Mouse (Mus musculus): ENCODE results near the gene Rpl26. TPM values are rescaled to one million over a fixed set of nuclear protein-coding genes. Genes with fewer than 3 reads are reported as not detected.

The Rpl26 gene
- polyA plus RNA-seq, 1 experiment, result 4,511 TPM

- Histone ChIP-seq H3K27me3 (ENCODE audit: control insufficient read depth, insufficient read depth, low read length, poor library complexity, severe bottlenecking) (no peaks in the 10 kb centered on the region), H3K36me3 (ENCODE audit: control insufficient read depth, insufficient read depth, low read length, poor library complexity, severe bottlenecking) (no peaks in the 10 kb centered on the region)
- no peak for TF ChIP-seq POLR2A (IDR thresholded peaks at IDR 0.05; ENCODE audit: insufficient read depth, low read length)
- TF ChIP-seq EP300 (IDR thresholded peaks at IDR 0.05; ENCODE audit: insufficient read depth, low read depth, low read length), result no peak
- no peak for TF ChIP-seq CTCF (IDR thresholded peaks at IDR 0.05; ENCODE audit: low read depth, low read length)
Measured at GRCm38 (mm10) chr11:68945245-68945644, 43.9 kb downstream of the Rpl26 start.

GRCm38 (mm10) chr11:68946001-68946400 is 44.6 kb downstream of the Rpl26 start:
- H3K27me3 ChIP-seq (ENCODE audit: control insufficient read depth, insufficient read depth, low read length, poor library complexity, severe bottlenecking), result no peaks in the 10 kb centered on the region
- H3K27ac ChIP-seq (ENCODE audit: insufficient read depth, low read length), result no peak overlapping the region
- no peak overlapping the region for H3K4me3 ChIP-seq (ENCODE audit: low read depth, low read length)
- H3K9ac ChIP-seq (ENCODE audit: low read depth, poor library complexity, severe bottlenecking), result no peak overlapping the region
- H3K9me3 ChIP-seq (replicated peaks; ENCODE audit: control insufficient read depth, insufficient read depth, low read length, poor library complexity, severe bottlenecking), result no peaks in the 10 kb centered on the region
- H3K36me3 ChIP-seq (ENCODE audit: control insufficient read depth, insufficient read depth, low read length, poor library complexity, severe bottlenecking), result no peaks in the 10 kb centered on the region
- no peaks in the 10 kb centered on the region for H3K4me1 ChIP-seq (ENCODE audit: control insufficient read depth, insufficient read depth, low read length)
- TF ChIP-seq CTCF (IDR thresholded peaks at IDR 0.05; ENCODE audit: low read depth, low read length) (no peak), EP300 (IDR thresholded peaks at IDR 0.05; ENCODE audit: insufficient read depth, low read depth, low read length) (no peak)

More at GRCm38 (mm10) chr11:68945245-68945644, 43.9 kb downstream of the Rpl26 start:
- H3K9ac ChIP-seq (ENCODE audit: low read depth, poor library complexity, severe bottlenecking), result no peak overlapping the region
- no peaks in the 10 kb centered on the region for H3K9me3 ChIP-seq (replicated peaks; ENCODE audit: control insufficient read depth, insufficient read depth, low read length, poor library complexity, severe bottlenecking)
- H3K4me1 ChIP-seq (ENCODE audit: control insufficient read depth, insufficient read depth, low read length), result peaks cover 2% of the 10 kb centered on the region
- H3K27ac ChIP-seq (ENCODE audit: insufficient read depth, low read length), result no peak overlapping the region
- no peak overlapping the region for H3K4me3 ChIP-seq (ENCODE audit: low read depth, low read length)

GRCm38 (mm10) chr11:68946806-68947440 is 45.5 kb downstream of the Rpl26 start:
- no peak overlapping the region for H3K9ac ChIP-seq (ENCODE audit: low read depth, poor library complexity, severe bottlenecking)
- no peak overlapping the region for H3K27ac ChIP-seq (ENCODE audit: insufficient read depth, low read length)
- no peak overlapping the region for H3K4me3 ChIP-seq (ENCODE audit: low read depth, low read length)
- H3K4me1 ChIP-seq (ENCODE audit: control insufficient read depth, insufficient read depth, low read length), result no peaks in the 10 kb centered on the region
- H3K9me3 ChIP-seq (replicated peaks; ENCODE audit: control insufficient read depth, insufficient read depth, low read length, poor library complexity, severe bottlenecking), result no peaks in the 10 kb centered on the region
- TF ChIP-seq EP300 (IDR thresholded peaks at IDR 0.05; ENCODE audit: insufficient read depth, low read depth, low read length), result no peak
- no peak for TF ChIP-seq POLR2A (IDR thresholded peaks at IDR 0.05; ENCODE audit: insufficient read depth, low read length)
- TF ChIP-seq CTCF (IDR thresholded peaks at IDR 0.05; ENCODE audit: low read depth, low read length), result no peak
- H3K27me3 ChIP-seq (ENCODE audit: control insufficient read depth, insufficient read depth, low read length, poor library complexity, severe bottlenecking), result no peaks in the 10 kb centered on the region
- no peaks in the 10 kb centered on the region for H3K36me3 ChIP-seq (ENCODE audit: control insufficient read depth, insufficient read depth, low read length, poor library complexity, severe bottlenecking)

- TF ChIP-seq POLR2A (IDR thresholded peaks at IDR 0.05; ENCODE audit: insufficient read depth, low read length), result no peak
- TF ChIP-seq CTCF (IDR thresholded peaks at IDR 0.05; ENCODE audit: low read depth, low read length), result no peak
- TF ChIP-seq EP300 (IDR thresholded peaks at IDR 0.05; ENCODE audit: insufficient read depth, low read depth, low read length), result no peak
- Histone ChIP-seq H3K4me3 (ENCODE audit: low read depth, low read length) (0 out of 2 replicates have a peak overlapping the region, but pooled peaks have one; percentile 2), H3K4me1 (ENCODE audit: control insufficient read depth, insufficient read depth, low read length) (no peaks in the 10 kb centered on the region), H3K27me3 (ENCODE audit: control insufficient read depth, insufficient read depth, low read length, poor library complexity, severe bottlenecking) (no peaks in the 10 kb centered on the region), H3K9me3 (replicated peaks; ENCODE audit: control insufficient read depth, insufficient read depth, low read length, poor library complexity, severe bottlenecking) (no peaks in the 10 kb centered on the region), H3K36me3 (ENCODE audit: control insufficient read depth, insufficient read depth, low read length, poor library complexity, severe bottlenecking) (no peaks in the 10 kb centered on the region), H3K27ac (ENCODE audit: insufficient read depth, low read length) (no peak overlapping the region), H3K9ac (ENCODE audit: low read depth, poor library complexity, severe bottlenecking) (no peak overlapping the region)
Measured at GRCm38 (mm10) chr11:68947542-68947993, 46.2 kb downstream of the Rpl26 start.

- Histone ChIP-seq H3K4me3 (ENCODE audit: low read depth, low read length) (peak overlapping the region; percentile 76), H3K9me3 (replicated peaks; ENCODE audit: control insufficient read depth, insufficient read depth, low read length, poor library complexity, severe bottlenecking) (no peaks in the 10 kb centered on the region), H3K4me1 (ENCODE audit: control insufficient read depth, insufficient read depth, low read length) (peaks cover 2% of the 10 kb centered on the region), H3K27me3 (ENCODE audit: control insufficient read depth, insufficient read depth, low read length, poor library complexity, severe bottlenecking) (no peaks in the 10 kb centered on the region), H3K9ac (ENCODE audit: low read depth, poor library complexity, severe bottlenecking) (peak overlapping the region; percentile 27), H3K36me3 (ENCODE audit: control insufficient read depth, insufficient read depth, low read length, poor library complexity, severe bottlenecking) (no peaks in the 10 kb centered on the region), H3K27ac (ENCODE audit: insufficient read depth, low read length) (no peak overlapping the region)
- TF ChIP-seq CTCF (IDR thresholded peaks at IDR 0.05; ENCODE audit: low read depth, low read length) (no peak), POLR2A (IDR thresholded peaks at IDR 0.05; ENCODE audit: insufficient read depth, low read length) (no peak), EP300 (IDR thresholded peaks at IDR 0.05; ENCODE audit: insufficient read depth, low read depth, low read length) (no peak)
Measured at GRCm38 (mm10) chr11:68953903-68954302, 52.5 kb downstream of the Rpl26 start.

- peak overlapping the region; percentile 27 for H3K9ac ChIP-seq (ENCODE audit: low read depth, poor library complexity, severe bottlenecking)
- no peaks in the 10 kb centered on the region for H3K27me3 ChIP-seq (ENCODE audit: control insufficient read depth, insufficient read depth, low read length, poor library complexity, severe bottlenecking)
- H3K36me3 ChIP-seq (ENCODE audit: control insufficient read depth, insufficient read depth, low read length, poor library complexity, severe bottlenecking), result no peaks in the 10 kb centered on the region
- TF ChIP-seq POLR2A (IDR thresholded peaks at IDR 0.05; ENCODE audit: insufficient read depth, low read length), result no peak
- no peak for TF ChIP-seq EP300 (IDR thresholded peaks at IDR 0.05; ENCODE audit: insufficient read depth, low read depth, low read length)
- no peak for TF ChIP-seq CTCF (IDR thresholded peaks at IDR 0.05; ENCODE audit: low read depth, low read length)
- peaks cover 2% of the 10 kb centered on the region for H3K4me1 ChIP-seq (ENCODE audit: control insufficient read depth, insufficient read depth, low read length)
- no peaks in the 10 kb centered on the region for H3K9me3 ChIP-seq (replicated peaks; ENCODE audit: control insufficient read depth, insufficient read depth, low read length, poor library complexity, severe bottlenecking)
- no peak overlapping the region for H3K27ac ChIP-seq (ENCODE audit: insufficient read depth, low read length)
- peak overlapping the region; percentile 76 for H3K4me3 ChIP-seq (ENCODE audit: low read depth, low read length)
Measured at GRCm38 (mm10) chr11:68954408-68954807, 53.0 kb downstream of the Rpl26 start.
